Mouse (Mus musculus) adrenal gland, adult 18-20 months (tissue): ENCODE measurements at regions not wholly inside any gene's neighbourhood (a gene's known extent, or its start where the extent isn't known, plus 50 kb on each side); places are given as distances from the start of the nearest gene placed in this dataset.

ENCODE experiments used
- DNase-seq, 2 experiments: peaks; one replicate each; pipeline ENCODE4 v3.0.0; 2021 to 2022; ENCODE audit warnings: low spot score in 2 of 2

- no peak for DNase-seq
Measured at GRCm38 (mm10) chr5:51923417-51923816, 266.9 kb downstream of the Dhx15 start.

GRCm38 (mm10) chr5:51922973-51923372 lies 267.3 kb downstream of the Dhx15 start:
- no peak for DNase-seq

GRCm38 (mm10) chr5:51922494-51922893 lies 267.8 kb downstream of the Dhx15 start:
- DNase-seq: no peak

- DNase-seq: no peak
Measured at GRCm38 (mm10) chr5:51917812-51918448, 272.4 kb downstream of the Dhx15 start.

GRCm38 (mm10) chr5:51914731-51915130 lies 275.6 kb downstream of the Dhx15 start:
- no peak for DNase-seq

- no peak for DNase-seq
Measured at GRCm38 (mm10) chr5:51908861-51909260, 281.5 kb downstream of the Dhx15 start.

GRCm38 (mm10) chr5:51906315-51907109 lies 283.8 kb downstream of the Dhx15 start:
- DNase-seq: no peak

- DNase-seq: no peak
Measured at GRCm38 (mm10) chr5:51894159-51894558, 296.2 kb downstream of the Dhx15 start.

- no peak for DNase-seq
Measured at GRCm38 (mm10) chr5:51891341-51891740, 299.0 kb downstream of the Dhx15 start.

- DNase-seq: no peak
Measured at GRCm38 (mm10) chr5:51888404-51888803, 301.9 kb downstream of the Dhx15 start.

GRCm38 (mm10) chr5:51882594-51882993 lies 307.7 kb downstream of the Dhx15 start:
- no peak for DNase-seq

GRCm38 (mm10) chr5:51882173-51882572 lies 308.1 kb downstream of the Dhx15 start:
- DNase-seq: no peak

GRCm38 (mm10) chr5:51876846-51877245 lies 309.3 kb upstream of the Ppargc1a start:
- no peak for DNase-seq

GRCm38 (mm10) chr5:51873571-51873970 lies 306.0 kb upstream of the Ppargc1a start:
- no peak for DNase-seq

- no peak for DNase-seq
Measured at GRCm38 (mm10) chr5:51871735-51872134, 304.2 kb upstream of the Ppargc1a start.

GRCm38 (mm10) chr5:51868223-51868713 lies 300.7 kb upstream of the Ppargc1a start:
- peak in 1 of 2 experiments; percentile 18 for DNase-seq

- no peak for DNase-seq
Measured at GRCm38 (mm10) chr5:51866002-51866401, 298.5 kb upstream of the Ppargc1a start.

GRCm38 (mm10) chr5:51860496-51860895 lies 293.0 kb upstream of the Ppargc1a start:
- no peak for DNase-seq

- DNase-seq: no peak
Measured at GRCm38 (mm10) chr5:51853456-51854124, 286.1 kb upstream of the Ppargc1a start.

GRCm38 (mm10) chr5:51850091-51850490 lies 282.6 kb upstream of the Ppargc1a start:
- no peak for DNase-seq

GRCm38 (mm10) chr5:51849236-51849635 lies 281.7 kb upstream of the Ppargc1a start:
- DNase-seq: no peak

GRCm38 (mm10) chr5:51842189-51842588 lies 274.7 kb upstream of the Ppargc1a start:
- no peak for DNase-seq
